Mouse (Mus musculus): ENCODE data around the gene Hsd17b14.

Hsd17b14 gene

DNA sequence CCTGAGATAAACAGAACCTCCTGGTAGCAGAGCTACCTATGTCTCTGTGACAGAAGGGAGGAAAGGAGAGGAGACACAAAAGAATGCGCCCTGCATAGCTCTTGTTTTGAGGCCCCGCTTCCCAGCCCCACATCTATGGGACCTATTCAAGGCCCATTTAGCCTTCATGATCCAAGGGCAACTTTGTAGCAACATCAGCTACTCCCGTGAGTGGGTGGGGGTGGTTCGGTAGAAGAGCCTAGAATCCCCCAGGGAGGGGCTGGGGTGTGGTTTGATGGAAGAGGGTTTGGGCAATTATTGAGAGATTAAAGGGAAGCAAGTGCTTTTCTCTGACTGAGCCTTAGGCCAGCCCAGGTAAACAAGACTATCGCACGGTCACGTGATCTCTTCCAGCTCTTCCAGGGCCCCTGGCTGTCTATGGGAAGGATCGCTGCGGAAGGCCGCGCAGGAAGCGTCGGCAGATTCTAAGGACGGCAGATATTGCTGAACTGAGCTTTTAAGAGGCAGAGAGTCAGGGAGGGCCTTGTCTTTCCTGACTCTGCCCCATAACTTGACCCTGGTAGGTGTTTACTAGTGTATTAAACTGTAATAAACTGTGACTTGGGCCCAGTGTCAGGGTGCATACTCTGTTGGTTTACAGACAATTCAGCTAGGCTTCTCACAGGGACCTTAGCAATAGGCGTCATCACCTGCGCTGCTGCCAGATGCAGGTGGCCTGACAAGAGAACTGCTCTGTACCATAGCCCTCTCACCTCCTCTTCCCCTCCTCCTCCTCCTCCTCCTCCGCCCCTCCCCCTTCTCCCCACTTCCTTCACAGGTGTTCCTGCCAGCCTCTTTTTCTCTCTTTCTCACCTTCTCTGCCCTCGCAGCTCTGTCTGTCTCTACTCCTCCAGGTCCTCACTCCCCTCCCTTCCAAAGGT lies 44.5 kb downstream of the Hsd17b14 start:
- no peak for DNase-seq (ENCODE audit: low spot score)

GRCm38 (mm10) chr7:45605704-45606289 lies 51.1 kb downstream of the Hsd17b14 start:
- DNase-seq (ENCODE audit: low spot score), result no peak

DNA sequence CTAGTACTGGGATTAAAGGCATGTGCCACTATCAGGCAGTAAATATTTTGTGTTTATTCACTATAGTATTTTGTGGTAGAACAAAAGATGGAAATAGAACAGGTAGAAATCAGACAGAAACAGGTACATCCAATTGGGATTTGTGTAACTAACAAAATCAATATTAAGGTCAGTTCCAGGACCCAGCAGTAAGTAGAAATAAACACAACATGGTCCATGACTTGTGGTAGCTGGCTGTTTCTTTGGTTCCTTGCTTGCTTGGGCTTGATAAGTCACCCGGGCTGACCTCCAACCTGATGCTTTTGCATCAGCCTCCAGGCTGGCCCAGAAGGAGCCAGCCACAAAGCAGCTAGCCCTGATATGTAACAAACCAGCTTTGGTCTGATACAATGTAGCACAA lies 54.8 kb downstream of the Hsd17b14 start:
- no peak for DNase-seq (ENCODE audit: low spot score)

- DNase-seq (ENCODE audit: low spot score), result no peak
Measured at GRCm38 (mm10) chr7:45616277-45616676, 61.6 kb downstream of the Hsd17b14 start.

GRCm38 (mm10) chr7:45617042-45617695 lies 62.5 kb downstream of the Hsd17b14 start, which contains the start of gene Fut1:
Fut1 (plus strand) TSS chr7:45617289.
- DNase-seq (ENCODE audit: low spot score), result no peak

Data from spleen, adult 12 weeks (tissue).